Mouse (Mus musculus) CH12.LX (cell line): Measurements from ENCODE around the gene 1600014C10Rik.

Experiments
- CTCF ChIP-seq, 2 experiments: IDR thresholded peaks in 1 of 2; conservative IDR thresholded peaks in 1 of 2; 2 replicates each; pipeline ENCODE4 v1.5.1; 2011 to 2012; ENCODE audit warnings: low read depth in 2 of 2, low read length in 2 of 2, improper control_type of control experiment in 1 of 2, inconsistent platforms in 1 of 2, mild to moderate bottlenecking in 1 of 2, moderate library complexity in 1 of 2
- E2F4 ChIP-seq: IDR thresholded peaks from 2 replicates; pipeline ENCODE4 v1.6.1; 2011; ENCODE audit warnings: low read depth, low read length, improper control_type of control experiment; ENCODE audit not compliant: insufficient replicate concordance
- ETS1 ChIP-seq: conservative IDR thresholded peaks from 2 replicates; pipeline ENCODE4 v1.6.1; 2012; ENCODE audit warnings: low read depth, mild to moderate bottlenecking, inconsistent platforms, low read length, improper control_type of control experiment, moderate library complexity
- POLR2A ChIP-seq: IDR thresholded peaks from 2 replicates; pipeline ENCODE4 v1.6.1; 2011; ENCODE audit warnings: low read depth, mild to moderate bottlenecking, improper control_type of control experiment, low read length
- POLR2AphosphoS2 ChIP-seq: IDR thresholded peaks from 2 replicates; pipeline ENCODE4 v1.6.1; 2011; ENCODE audit warnings: low read depth, low read length, improper control_type of control experiment
- RAD21 ChIP-seq: IDR thresholded peaks from 2 replicates; pipeline ENCODE4 v1.6.1; 2011; ENCODE audit warnings: low read depth, mild to moderate bottlenecking, low read length, improper control_type of control experiment, moderate library complexity
- SIN3A ChIP-seq: IDR thresholded peaks from 2 replicates; pipeline ENCODE4 v1.6.1; 2012; ENCODE audit warnings: low read length, improper control_type of control experiment, inconsistent platforms
- TCF12 ChIP-seq: IDR thresholded peaks from 2 replicates; pipeline ENCODE4 v1.6.1; 2014; ENCODE audit warnings: low read depth, mild to moderate bottlenecking, inconsistent platforms, low read length, improper control_type of control experiment
- UBTF ChIP-seq: IDR thresholded peaks from 2 replicates; pipeline ENCODE4 v1.6.1; 2012; ENCODE audit warnings: low read depth, mild to moderate bottlenecking, inconsistent platforms, low read length, improper control_type of control experiment, moderate library complexity
- USF2 ChIP-seq: conservative IDR thresholded peaks from 2 replicates; pipeline ENCODE4 v1.6.1; 2011; ENCODE audit warnings: low read depth, low read length, improper control_type of control experiment
- ZC3H11A ChIP-seq: IDR thresholded peaks from 2 replicates; pipeline ENCODE4 v1.6.1; 2012; ENCODE audit warnings: low read depth, mild to moderate bottlenecking, inconsistent platforms, low read length, improper control_type of control experiment
- ZNF384 ChIP-seq: IDR thresholded peaks from 2 replicates; pipeline ENCODE4 v1.6.1; 2012; ENCODE audit warnings: low read depth, low read length, improper control_type of control experiment, inconsistent platforms

DNA sequence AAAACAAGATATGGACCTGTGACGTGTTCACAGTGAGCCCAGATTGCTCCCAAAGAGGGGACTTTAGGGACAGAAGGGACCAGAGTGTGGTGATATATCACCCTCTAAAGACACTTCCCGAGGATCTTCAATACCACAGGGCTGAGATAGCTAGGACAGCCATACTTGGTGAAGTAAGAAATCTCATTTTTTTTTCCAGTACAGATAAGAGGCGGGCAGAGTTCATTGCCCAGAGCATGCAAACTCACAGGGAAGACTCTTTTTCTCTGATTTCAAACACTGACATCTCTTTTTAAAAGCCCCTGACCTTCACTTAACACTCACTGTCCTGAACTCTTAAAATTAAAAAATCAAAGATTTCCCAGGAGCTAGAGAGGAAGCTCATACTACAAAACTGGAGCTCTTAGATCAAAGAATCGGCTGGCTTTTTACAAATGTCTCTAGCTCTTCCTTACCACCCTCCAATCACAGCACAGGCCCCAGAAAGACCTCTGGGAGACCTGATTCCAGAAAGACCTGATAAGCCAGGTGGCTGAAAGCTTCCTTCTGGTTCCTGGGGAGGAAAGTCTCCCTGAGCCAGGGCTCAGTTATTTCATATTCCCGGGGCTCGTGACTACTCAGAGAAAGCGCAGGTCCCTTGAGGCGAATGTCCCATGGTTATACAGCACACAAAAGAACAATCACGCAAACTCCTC is 24.1 kb upstream of the 1600014C10Rik start:
- TF ChIP-seq E2F4 (no peak), ZNF384 (no peak), POLR2AphosphoS2 (no peak), USF2 (no peak), ZC3H11A (no peak), RAD21 (no peak), POLR2A (no peak), CTCF (conservative IDR thresholded peaks at IDR 0.05 in 1 of 2, IDR thresholded peaks at IDR 0.05 in 1 of 2; ENCODE audit: low read depth in 2 of 2, low read length in 2 of 2) (no peak), ETS1 (no peak), UBTF (no peak), SIN3A (no peak), TCF12 (no peak)
